Mouse (Mus musculus) liver, embryonic 15.5 days (tissue): ENCODE data around the gene Syk. TPM values are rescaled to one million over a fixed set of nuclear protein-coding genes. Genes with fewer than 3 reads are reported as not detected.

Experiments
- ATAC-seq: fragments of 200-750 bp; cut with Nextera tagmentation; 2 replicates; pipeline ENCODE4 v1.8.0; 2017; ENCODE audit warnings: moderate number of reproducible peaks, mild to moderate bottlenecking, moderate library complexity; ENCODE audit not compliant: insufficient read depth
- H3K27ac ChIP-seq: fragments of 300-500 bp; sonication (generic); replicated peaks from 2 replicates; pipeline ENCODE4 v1.5.1; 2015; ENCODE audit warnings: mild to moderate bottlenecking, inconsistent platforms
- H3K27me3 ChIP-seq: fragments of 300-500 bp; sonication (generic); 2 replicates; pipeline ENCODE4 v1.6.1; 2015; ENCODE audit warnings: mild to moderate bottlenecking, inconsistent platforms
- H3K36me3 ChIP-seq: fragments of 300-500 bp; sonication (generic); replicated peaks from 2 replicates; pipeline ENCODE4 v1.6.1; 2015; ENCODE audit warnings: moderate library complexity, mild to moderate bottlenecking, inconsistent platforms
- H3K4me1 ChIP-seq: fragments of 300-500 bp; sonication (generic); replicated peaks from 2 replicates; pipeline ENCODE4 v1.6.1; 2015; ENCODE audit warnings: inconsistent platforms
- H3K4me2 ChIP-seq: fragments of 300-500 bp; sonication (generic); 2 replicates; pipeline ENCODE4 v1.6.1; 2015; ENCODE audit warnings: moderate library complexity, mild to moderate bottlenecking, inconsistent platforms
- H3K4me3 ChIP-seq: fragments of 300-500 bp; sonication (generic); replicated peaks from 2 replicates; pipeline ENCODE4 v1.5.1; 2015; ENCODE audit warnings: mild to moderate bottlenecking, inconsistent platforms
- H3K9ac ChIP-seq: fragments of 300-500 bp; sonication (generic); 2 replicates; pipeline ENCODE4 v1.6.1; 2015; ENCODE audit warnings: moderate library complexity, mild to moderate bottlenecking, inconsistent platforms
- H3K9me3 ChIP-seq: fragments of 300-500 bp; sonication (generic); replicated peaks from 2 replicates; pipeline ENCODE4 v1.6.1; 2016; ENCODE audit warnings: inconsistent platforms
- WGBS: fragments of 180-500 bp; shearing (Covaris S2); methylation state at CpG from one replicate; pipeline ENCODE4 v1.1.7; 2015; ENCODE audit warnings: mixed read lengths; ENCODE audit not compliant: insufficient replicate concordance; 5-methylcytosine and 5-hydroxymethylcytosine counted together
- polyA plus RNA-seq: library from polyadenylated mRNA; unstranded; fragments of >200 nt; fragmentation: Nextera tagmentation; extraction: Ambion mirVana; gene quantifications from 2 replicates; pipeline ENCODE4 v1.2.1, GENCODE M21; 2015

Syk gene
- 5.1 and 5.5 TPM in 2 replicates for polyA plus RNA-seq

DNA sequence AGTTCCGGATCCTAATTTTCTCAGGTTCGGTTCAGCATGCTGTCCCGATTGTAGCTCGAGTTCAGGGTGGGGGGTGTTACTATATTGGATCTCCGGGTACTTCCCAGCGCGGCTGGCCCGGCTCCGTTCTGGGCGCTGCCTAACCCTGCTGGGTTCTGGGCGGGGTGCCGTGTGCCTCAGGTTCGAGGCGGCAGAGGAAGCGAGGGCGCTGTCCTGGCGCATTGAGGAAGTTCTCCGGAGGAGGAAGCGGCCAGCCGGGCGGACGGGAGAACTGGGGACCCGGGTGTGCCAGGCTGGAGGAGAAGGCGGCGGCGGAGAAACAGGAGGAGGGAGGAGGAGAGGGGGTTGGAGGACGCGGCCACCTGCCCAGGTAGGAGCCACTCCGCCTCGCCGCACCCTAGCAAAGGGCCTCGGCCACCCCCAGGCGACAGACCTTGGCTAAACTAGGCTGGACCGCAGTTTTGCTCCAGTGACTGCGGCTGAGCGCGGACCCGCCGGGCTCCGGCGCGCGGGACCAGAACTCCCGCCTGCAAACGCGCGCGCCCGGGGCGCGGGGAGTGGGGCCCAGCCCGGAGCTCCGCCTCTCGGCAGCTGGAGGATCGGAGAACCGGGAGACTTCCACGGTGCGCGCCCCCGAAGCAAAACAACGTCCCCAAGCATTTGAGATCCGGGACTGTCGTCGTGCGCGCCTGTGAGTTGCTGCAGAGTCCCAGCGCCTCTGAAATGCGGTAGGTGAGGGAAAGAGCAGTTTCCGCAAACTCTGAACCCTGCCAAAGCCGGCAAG, at the start of gene Syk:
TSS of gene Syk (plus strand) at position 296 of the 784 bp plus-strand sequence.
- Histone ChIP-seq H3K36me3 (no peaks in the 10 kb centered on the region), H3K4me3 (peak within 1 kb of the TSS; percentile 64), H3K27me3 (peaks cover 14% of the 10 kb centered on the region), H3K4me1 (peaks cover 13% of the 10 kb centered on the region), H3K9ac (peak within 1 kb of the TSS; percentile 46), H3K9me3 (no peaks in the 10 kb centered on the region), H3K27ac (peak within 1 kb of the TSS; percentile 78), H3K4me2 (peak within 1 kb of the TSS; percentile 85)
- WGBS = under 1% methylated on average over 70 of the region's 70 CpGs
- peak; percentile 70 for ATAC-seq

DNA sequence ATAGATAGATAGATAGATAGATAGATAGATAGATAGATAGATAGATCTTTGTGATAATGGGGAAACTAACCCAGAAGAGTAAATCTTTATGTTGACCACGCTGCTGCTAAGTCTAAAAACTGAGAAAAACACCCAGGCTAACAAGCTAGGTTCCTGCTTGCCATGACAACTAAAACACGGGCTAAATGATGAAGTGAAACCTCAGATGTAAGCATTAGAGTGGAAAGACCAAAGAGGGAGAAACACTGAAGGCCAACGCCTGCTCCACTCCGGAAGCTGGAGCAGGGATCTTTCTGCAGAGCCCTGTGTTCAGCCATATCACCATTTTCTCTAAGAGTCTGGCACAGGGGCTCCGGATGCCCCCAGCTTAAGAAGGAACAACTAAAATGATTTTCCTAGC, 49.3 kb upstream of the Syk start:
- no peak for ATAC-seq
- Histone ChIP-seq H3K9ac (no peak overlapping the region), H3K27ac (no peak overlapping the region), H3K4me2 (no peak overlapping the region), H3K4me3 (no peak overlapping the region), H3K27me3 (peaks cover 21% of the 10 kb centered on the region), H3K9me3 (no peaks in the 10 kb centered on the region), H3K36me3 (no peaks in the 10 kb centered on the region), H3K4me1 (peaks cover 5% of the 10 kb centered on the region)
- WGBS = 60% methylated on average over 5 of the region's 5 CpGs

DNA sequence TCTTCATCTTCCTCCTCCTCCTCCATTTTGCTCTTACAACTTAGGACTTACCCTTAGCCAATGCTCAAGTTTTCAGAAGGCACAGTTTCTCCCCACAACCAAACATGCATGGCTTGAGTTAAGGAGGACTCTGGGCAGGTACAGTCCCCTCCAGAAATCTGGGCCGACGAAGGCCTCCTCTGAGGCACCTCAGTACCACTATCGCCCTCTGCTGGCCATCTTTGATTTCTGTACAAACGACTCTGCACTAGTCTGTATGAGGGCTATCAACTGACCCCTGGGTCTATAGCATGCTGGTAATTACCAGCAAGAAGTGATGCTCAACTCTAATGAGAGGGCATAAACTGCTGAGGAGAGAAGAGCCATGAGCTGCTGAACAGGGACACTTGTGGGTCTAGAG, 47.4 kb upstream of the Syk start:
- Histone ChIP-seq H3K4me2 (no peak overlapping the region), H3K4me1 (no peaks in the 10 kb centered on the region), H3K9ac (no peak overlapping the region), H3K9me3 (no peaks in the 10 kb centered on the region), H3K27ac (no peak overlapping the region), H3K27me3 (peaks cover 5% of the 10 kb centered on the region), H3K36me3 (no peaks in the 10 kb centered on the region), H3K4me3 (no peak overlapping the region)
- no peak for ATAC-seq
- WGBS = 3% methylated on average over 4 of the region's 4 CpGs

DNA sequence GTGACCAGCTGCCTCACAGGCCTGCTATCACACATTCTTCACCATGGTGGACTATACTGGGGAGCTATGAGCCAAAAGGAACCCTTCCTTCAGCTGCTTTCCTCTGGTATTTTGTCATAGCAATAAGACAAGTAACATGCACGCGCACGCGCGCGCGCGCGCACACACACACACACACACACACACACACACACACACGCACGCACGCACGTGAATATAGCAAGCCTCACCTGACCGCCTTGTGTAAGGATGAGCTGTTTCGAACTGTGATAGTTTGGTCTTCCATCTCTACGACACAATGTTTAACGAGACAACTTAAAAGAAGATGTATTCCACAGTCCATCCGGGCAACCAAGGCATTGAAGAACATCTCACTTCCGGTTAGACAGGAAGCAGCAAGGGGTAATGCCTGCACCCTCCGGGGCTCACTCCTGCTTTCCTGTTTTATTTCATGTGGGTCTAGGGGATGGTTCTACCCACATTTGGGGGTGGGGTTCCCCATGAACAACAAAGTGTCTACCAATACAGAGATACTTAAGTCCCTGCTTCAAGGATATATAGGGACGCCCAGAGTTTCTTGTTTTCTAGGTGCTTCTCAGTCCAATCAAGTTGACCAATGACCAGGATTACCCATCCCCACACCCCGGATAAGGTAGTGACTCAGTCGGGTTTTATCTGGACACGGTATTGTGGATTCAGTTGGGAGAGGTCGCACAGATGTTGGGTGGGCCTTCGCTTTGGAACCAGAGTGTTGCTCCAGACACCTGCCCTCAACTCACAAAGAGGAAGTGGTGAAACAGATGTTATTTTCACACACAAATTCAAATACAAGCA, 45.0 kb upstream of the Syk start:
- H3K9me3 ChIP-seq = no peaks in the 10 kb centered on the region

DNA sequence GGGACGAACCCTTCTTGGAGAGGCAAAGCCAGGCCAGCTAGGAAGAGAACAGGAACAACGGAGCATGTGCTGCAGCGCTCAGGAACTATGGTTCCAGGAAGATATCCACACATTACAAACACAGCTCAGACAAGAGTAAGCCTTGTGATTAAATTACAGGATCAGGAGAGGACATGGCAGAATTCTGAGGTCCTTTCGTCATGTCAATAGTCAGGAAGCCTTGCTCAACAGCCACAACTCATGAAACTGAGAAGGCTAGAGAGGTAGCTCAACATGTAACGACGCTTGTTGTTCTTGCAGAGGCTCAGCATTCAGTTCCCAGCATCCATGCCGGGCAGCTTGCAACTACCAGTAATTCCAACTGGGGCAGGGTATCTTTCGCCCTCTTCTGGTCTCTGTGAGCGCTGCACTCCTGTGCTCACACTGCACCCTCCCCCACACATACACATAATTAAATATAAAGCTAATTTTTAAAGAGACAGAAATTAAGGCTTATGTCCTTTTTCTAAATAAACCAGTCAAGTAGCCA, 44.3 kb upstream of the Syk start:
- Histone ChIP-seq H3K9ac (no peak overlapping the region), H3K36me3 (no peaks in the 10 kb centered on the region), H3K9me3 (no peaks in the 10 kb centered on the region), H3K27ac (no peak overlapping the region), H3K4me2 (no peak overlapping the region), H3K4me1 (no peaks in the 10 kb centered on the region), H3K27me3 (no peaks in the 10 kb centered on the region), H3K4me3 (no peak overlapping the region)
- 61% methylated on average over 9 of the region's 9 CpGs for WGBS
- no peak for ATAC-seq

More for the DNA sequence above, 45.0 kb upstream of the Syk start:
- Histone ChIP-seq H3K4me3 (no peak overlapping the region), H3K27ac (no peak overlapping the region), H3K4me1 (no peaks in the 10 kb centered on the region), H3K36me3 (no peaks in the 10 kb centered on the region), H3K9ac (no peak overlapping the region), H3K27me3 (no peaks in the 10 kb centered on the region), H3K4me2 (no peak overlapping the region)
- 72% methylated on average over 26 of the region's 26 CpGs for WGBS
- no peak for ATAC-seq

DNA sequence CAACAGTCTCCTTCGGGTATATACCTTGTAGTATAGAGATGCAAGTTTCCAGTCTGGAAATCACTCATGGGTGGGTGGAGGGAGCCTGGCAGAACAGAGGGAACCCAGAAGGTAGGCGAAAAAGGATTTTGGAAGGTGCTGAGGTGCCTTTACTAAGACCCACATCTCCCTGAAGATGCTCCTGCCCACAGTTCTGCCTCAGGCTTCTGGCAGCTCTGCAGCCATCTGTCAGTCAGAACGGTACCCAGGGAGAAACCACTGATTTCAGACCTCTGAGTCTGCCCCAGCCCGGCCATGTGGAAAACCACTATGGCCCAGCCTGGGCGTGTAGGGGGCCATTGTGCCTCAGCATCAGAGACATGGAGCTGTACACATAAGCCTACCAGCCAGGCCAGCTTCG, 43.5 kb upstream of the Syk start:
- ATAC-seq = no peak
- H3K27me3 ChIP-seq = no peaks in the 10 kb centered on the region
- no peak overlapping the region for H3K27ac ChIP-seq
- no peaks in the 10 kb centered on the region for H3K4me1 ChIP-seq
- no peak overlapping the region for H3K4me3 ChIP-seq
- no peak overlapping the region for H3K9ac ChIP-seq
- 63% methylated on average over 6 of the region's 6 CpGs for WGBS
- no peak overlapping the region for H3K4me2 ChIP-seq
- H3K9me3 ChIP-seq = no peaks in the 10 kb centered on the region
- no peaks in the 10 kb centered on the region for H3K36me3 ChIP-seq

- ATAC-seq = no peak
- Histone ChIP-seq H3K4me1 (no peaks in the 10 kb centered on the region), H3K9ac (no peak overlapping the region), H3K4me2 (no peak overlapping the region), H3K36me3 (no peaks in the 10 kb centered on the region), H3K27ac (no peak overlapping the region), H3K9me3 (no peaks in the 10 kb centered on the region), H3K4me3 (no peak overlapping the region), H3K27me3 (no peaks in the 10 kb centered on the region)
- WGBS = 56% methylated on average over 5 of the region's 5 CpGs
These were observed 41.5 kb upstream of the Syk start for GRCm38 (mm10) chr13:52541385-52542035.

DNA sequence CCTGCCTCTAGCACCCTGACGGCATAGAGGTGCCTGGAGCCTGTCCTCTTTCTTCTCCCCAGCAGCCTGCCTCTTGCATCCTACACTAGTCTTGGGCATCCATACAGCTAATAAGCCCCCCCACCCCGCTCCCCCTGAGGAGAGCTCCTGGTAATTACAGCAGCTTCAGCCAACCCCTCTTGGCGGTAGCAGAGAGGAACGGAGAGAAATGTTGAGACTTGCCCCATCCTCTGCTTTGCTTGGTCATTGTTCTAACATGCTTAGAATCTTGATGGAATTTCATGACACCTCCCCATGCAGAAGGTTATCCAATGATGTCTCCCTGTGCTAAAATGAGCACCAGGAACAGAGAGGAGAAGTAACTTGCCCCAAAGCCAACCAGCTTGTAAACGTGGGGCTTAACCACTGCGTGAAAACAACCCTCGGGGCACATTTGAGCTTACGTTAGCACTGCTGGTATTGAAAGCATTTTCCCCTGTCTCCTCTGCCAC, 40.9 kb upstream of the Syk start:
- no peaks in the 10 kb centered on the region for H3K27me3 ChIP-seq
- H3K27ac ChIP-seq = no peak overlapping the region
- ATAC-seq = no peak
- H3K36me3 ChIP-seq = no peaks in the 10 kb centered on the region
- H3K4me2 ChIP-seq = no peak overlapping the region
- WGBS = 42% methylated on average over 8 of the region's 8 CpGs
- no peak overlapping the region for H3K9ac ChIP-seq
- no peaks in the 10 kb centered on the region for H3K9me3 ChIP-seq
- no peaks in the 10 kb centered on the region for H3K4me1 ChIP-seq
- no peak overlapping the region for H3K4me3 ChIP-seq

DNA sequence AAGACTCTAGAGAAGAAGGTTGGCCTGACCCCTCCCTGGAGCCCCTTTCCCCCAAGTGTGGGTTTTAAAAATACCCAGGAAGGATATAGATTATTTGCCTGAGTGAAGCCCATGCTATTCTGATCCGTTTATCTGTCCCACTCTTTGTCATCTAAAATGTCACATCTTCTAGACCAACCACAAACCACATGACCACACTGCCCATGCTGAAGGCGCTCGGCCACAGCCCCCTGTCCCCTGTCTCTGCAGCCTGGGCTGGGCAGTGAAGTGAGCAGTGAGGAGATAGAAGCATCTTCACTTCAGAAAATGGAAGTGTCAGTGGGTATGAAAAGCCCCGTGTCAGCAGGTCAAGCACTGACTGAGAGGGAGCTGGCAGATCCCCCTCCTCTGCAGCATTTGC, 40.3 kb upstream of the Syk start:
- H3K9ac ChIP-seq = no peak overlapping the region
- H3K4me1 ChIP-seq = no peaks in the 10 kb centered on the region
- H3K36me3 ChIP-seq = no peaks in the 10 kb centered on the region
- H3K9me3 ChIP-seq = no peaks in the 10 kb centered on the region
- no peak overlapping the region for H3K4me3 ChIP-seq
- no peak overlapping the region for H3K4me2 ChIP-seq
- WGBS = 26% methylated on average over 4 of the region's 4 CpGs
- H3K27ac ChIP-seq = no peak overlapping the region
- ATAC-seq = no peak
- no peaks in the 10 kb centered on the region for H3K27me3 ChIP-seq

GRCm38 (mm10) chr13:52546288-52546687, 36.7 kb upstream of the Syk start:
- H3K27ac ChIP-seq = no peak overlapping the region
- H3K36me3 ChIP-seq = no peaks in the 10 kb centered on the region
- no peak overlapping the region for H3K9ac ChIP-seq
- H3K4me3 ChIP-seq = no peak overlapping the region
- no peaks in the 10 kb centered on the region for H3K27me3 ChIP-seq
- ATAC-seq = no peak
- H3K4me1 ChIP-seq = no peaks in the 10 kb centered on the region
- 35% methylated on average over 6 of the region's 6 CpGs for WGBS
- H3K4me2 ChIP-seq = no peak overlapping the region
- H3K9me3 ChIP-seq = no peaks in the 10 kb centered on the region
